Mouse (Mus musculus) adrenal gland, postnatal 10 days (tissue): Measurements from ENCODE around the gene Olfml2a. TPM values are rescaled to one million over a fixed set of nuclear protein-coding genes. Genes with fewer than 3 reads are reported as not detected.
A peak's percentile ranks its signal among the peaks of the same experiment; 100 is the strongest.

Experiments used
- DNase-seq: peaks from one replicate; pipeline ENCODE4 v3.0.0; 2021; ENCODE audit warnings: mixed read lengths
- total RNA-seq, 2 experiments: library from RNA; stranded (reverse); gene quantifications; 2 replicates each; pipeline ENCODE4 v1.2.3; 2021

The Olfml2a gene
- total RNA-seq, 2 experiments from 2014 or later: 18.8 to 21.1 TPM

DNA sequence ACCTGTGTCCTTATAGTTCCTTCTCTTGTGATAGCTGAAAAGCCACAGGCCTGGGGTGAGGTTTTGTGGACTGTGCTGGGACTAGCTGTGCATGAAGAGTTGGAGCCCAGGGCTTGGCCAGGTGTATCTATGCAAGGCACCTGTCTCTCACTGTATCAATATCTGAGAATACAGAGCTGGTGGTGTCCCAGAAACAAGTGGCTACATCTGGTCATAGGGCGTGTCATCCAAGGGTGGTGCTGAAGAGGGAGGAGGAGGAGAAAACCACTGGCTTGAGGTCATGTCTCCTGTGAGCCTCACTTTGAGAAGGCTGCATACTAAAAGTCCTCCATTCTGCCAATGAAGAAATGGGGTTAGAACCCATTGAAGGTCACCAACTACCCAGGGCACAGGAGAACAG lies 6.2 kb downstream of the Olfml2a start:
- DNase-seq: no peak

DNA sequence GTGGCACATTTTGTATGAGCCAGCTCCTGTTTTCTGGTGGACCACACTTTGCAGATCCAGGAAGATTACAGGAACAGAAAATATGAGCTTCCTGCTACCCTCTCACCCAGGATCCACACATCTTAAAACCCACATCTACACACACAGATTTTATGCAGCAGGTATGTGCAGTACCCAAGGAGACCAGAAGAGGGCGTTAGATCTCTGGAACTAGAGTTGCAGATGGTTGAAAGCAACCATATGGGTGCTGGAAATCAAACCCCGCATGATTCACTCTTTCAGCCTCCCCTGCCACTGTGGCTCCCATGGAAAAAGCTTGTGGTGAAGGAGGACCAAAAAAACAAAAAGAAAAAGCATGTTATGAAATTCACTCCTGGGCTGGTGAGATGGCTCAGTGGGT lies 7.3 kb downstream of the Olfml2a start:
- DNase-seq: no peak

DNA sequence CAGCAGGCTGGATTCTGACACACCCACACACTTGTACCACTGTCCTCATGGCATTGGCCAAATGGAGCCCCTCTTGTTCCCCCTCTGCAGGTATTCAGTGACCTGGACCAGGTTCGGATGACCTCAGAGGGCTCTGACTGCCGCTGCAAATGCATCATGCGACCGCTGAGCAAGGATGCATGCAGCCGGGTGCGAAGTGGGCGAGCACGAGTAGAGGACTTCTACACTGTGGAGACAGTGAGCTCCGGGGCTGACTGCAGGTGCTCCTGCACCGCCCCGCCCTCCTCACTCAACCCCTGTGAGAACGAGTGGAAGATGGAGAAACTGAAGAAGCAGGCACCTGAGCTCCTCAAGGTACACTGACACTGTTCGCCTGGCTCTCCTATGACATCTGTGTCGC lies 9.6 kb downstream of the Olfml2a start:
- DNase-seq: no peak

DNA sequence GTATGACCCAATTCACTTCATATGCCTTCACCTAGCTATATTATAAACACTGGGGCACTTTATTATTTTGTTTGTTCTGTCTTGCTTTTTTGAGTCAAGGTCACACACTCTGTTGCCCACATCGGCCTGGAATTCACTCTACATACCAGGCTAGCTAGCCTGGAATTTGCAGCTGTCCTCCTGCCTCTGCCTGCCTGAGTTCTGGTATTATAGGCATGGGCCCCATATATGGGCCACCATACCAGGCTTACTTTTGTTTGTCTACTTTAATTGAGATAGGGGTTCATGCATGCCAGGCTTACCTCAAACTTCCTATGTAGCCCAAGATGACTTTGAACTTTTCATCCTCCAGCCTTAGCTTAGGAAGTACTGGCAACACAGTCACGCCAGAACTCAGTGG lies 10.1 kb downstream of the Olfml2a start:
- no peak for DNase-seq

DNA sequence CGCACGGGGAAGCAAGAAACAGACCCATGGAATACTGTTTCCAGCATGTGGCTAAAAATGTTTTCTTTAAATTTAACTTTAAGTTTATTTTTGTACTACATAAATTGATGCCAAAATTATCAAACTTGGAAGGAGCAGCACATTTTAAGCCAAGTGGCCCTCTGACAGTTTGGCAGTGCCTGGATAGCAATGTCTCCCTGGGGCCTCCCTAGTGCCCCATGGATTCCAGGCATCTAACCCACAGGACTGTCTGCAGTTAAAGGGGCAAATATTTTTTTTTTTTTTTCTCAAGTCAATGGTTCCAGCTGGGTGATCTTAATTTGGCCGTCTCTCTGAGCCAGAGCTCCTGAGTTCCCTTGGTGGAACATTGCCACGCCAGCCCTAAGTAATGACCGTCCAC lies 11.4 kb downstream of the Olfml2a start:
- peak; percentile 36 for DNase-seq

DNA sequence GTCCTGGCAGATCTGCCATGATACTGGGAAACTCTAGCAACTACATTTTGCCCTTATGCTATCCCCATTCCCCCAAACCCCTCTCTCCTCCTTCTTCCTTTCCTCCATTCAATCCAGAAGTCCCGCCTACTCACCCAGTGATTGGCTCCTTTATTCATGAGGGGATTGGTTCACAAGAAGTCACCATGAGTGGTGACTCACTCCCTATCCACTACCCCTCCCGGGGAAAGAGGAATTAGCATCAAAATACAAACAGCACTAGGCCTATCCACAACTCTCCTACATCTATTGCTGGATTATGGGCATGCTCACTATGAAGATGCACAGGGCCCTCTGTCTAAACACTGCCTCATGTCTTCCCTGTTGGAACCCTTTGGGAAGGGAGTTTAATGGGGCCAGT lies 12.2 kb downstream of the Olfml2a start:
- no peak for DNase-seq

DNA sequence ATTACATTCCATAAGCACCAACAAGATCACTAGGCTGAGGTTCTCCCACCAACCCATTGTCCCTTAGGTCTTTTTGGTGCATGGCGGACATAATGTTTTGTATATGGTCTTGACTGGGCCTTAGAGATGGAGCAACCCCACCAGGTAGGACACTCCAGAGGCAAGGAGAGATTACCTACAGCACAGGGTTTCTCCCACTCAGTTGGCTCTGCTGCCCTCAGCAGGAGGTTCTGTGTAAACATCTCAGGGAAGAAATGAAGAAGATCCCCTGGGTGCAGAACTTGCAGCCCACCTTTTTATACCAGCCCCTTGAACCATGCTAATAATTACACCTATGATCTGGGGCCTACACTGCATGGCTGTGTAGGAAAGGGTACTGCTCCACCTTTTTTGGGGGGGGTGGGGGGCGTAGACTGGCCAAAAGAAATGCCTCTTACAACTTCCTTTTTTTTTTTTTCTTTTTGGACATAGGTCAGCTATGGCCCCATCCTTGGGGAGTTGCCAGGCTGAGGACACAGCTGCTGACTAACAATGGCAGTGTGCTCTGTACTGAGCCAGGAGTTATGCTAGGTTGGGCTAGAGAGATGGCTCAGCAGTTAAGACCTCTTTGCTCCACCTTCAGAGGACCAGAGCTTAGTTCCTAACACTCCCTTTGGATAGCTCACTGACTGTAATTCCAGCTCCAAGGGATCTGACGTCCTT lies 12.8 kb downstream of the Olfml2a start:
- peak; percentile 71 for DNase-seq

DNA sequence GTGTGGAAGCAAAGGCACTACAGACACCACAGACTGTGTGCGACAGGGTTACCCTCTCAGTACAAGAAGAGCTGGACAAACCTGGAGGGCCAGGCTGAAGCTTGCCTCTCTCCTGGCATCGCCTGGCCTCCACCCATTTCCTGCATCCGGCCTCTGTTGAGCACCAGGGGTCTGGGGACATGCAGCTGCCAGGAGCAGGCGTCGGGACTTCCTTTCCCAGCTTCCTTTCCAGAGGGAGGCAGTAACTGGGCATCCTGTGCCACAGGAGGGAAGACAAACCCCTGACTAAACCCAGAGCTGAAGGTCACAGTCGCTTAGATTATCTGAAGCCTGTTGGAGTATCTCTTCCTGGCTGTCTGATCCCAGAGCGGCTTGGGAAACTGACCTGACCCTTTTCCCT lies 15.8 kb downstream of the Olfml2a start:
- peak; percentile 46 for DNase-seq

DNA sequence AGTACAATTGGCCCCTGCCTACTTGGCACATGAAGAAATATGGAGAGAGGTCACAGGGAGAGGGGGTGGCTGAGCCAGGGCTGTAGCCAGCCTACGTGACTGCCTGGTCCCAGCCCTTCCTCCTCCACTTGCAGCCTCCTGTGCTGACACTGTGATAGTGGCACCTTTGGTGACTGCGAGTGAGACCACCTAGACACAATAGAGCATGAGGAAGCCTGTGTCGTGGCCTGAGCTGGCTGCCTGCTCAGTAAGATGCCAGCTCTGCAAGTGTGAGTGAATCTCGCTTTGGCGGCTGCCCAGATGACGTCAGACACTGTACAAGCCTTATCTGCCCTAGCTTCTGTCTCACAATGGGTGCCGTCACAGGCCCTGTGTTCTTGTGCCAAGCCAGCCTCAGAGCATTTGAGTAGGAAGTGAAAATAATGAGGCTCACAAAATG lies 18.5 kb downstream of the Olfml2a start:
- DNase-seq: peak; percentile 94

DNA sequence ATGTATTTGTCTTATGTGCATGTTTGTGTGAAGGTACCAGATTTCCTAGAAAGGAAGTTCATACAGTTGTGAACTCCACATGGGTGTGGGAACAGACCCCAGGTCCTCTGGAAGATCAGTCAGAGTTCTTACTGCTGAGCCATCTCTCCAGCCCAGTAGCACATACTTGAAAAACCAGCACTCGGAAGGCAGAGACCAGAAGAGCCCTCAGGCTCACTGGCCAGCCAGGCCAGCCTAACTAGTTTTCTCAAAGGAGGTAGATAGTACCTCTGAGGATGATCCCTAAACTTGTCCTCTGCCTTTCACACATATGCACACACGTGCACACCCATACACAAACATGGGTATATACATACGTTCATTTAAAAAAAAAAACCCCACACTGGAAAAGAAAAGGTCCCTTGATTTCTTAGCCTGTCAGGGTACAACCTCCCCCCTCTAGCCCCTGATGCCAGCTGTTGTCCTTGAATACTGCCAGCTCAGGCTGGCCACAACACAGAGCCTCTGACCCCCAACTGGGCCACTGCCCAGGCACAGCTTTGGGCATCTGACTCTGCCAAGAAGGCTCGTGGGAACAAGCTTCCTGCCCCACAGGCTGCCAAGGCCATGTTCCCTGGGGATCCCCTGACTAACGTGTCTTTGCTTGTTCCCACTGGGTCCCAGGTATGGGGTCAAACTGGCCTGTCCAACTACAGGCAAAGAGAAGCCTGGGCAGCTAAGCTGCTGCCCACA lies 21.5 kb downstream of the Olfml2a start:
- DNase-seq: peak; percentile 90

DNA sequence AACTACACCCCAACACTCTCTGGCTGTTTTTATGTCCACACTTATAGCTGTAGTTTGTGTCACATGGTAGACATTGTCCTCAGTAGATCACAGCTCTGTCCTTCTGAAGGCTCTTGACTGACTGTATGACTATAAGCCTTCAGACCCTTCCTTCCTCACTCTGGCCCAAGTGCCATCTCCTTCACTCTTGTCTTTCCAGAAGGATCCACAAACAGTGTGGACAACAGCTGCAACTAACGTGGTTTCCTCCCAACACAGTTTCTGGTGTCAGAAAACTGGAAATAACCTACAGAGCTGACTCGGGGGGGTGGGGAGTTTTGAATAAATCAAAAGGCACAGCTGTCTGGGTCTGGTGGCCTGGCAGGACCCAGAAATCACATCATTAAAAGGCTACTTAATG lies 24.3 kb downstream of the Olfml2a start:
- no peak for DNase-seq

DNA sequence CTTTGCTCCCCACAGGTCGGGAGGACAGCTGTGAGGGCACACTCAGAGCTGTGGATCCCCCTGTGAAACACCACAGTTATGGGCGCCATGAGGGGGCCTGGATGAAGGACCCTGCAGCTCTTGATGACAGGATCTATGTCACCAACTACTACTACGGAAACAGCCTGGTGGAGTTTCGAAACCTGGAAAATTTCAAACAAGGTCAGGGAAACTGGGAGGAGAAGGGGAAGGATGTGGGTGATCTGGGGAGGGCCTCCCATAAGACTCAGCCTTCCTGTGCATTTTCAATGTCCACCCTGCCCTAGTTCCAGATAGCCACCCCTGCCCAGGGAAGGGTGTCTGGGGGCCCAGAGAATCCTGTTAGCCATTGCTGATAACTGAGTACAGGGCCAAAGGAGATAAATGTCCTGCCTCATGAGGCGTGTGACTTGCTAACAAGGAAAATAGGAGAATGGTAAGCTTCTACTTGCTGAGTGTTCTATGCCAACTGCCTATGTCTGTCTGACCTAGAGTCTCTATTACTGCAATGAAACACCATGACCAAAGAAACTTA lies 26.0 kb downstream of the Olfml2a start:
- DNase-seq: no peak

DNA sequence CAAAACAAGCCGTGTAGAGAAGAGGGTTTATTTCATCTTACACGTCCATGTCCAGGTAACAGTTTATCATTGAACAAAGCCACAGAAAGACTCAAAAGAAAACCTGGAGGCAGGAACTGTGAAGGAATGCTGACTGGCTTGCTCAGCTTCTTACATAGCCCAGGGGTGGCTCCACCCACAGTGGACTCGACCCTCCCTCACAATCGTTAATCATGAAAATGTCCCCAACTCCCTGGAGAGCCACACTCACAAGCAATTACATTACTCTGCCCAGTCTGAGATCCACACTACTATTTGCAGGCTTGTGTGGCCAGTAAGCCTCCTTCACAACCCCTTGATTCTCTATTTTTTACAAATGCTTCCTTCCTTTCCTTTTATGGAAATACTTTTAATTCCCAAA lies 32.4 kb downstream of the Olfml2a start:
- DNase-seq: no peak

DNA sequence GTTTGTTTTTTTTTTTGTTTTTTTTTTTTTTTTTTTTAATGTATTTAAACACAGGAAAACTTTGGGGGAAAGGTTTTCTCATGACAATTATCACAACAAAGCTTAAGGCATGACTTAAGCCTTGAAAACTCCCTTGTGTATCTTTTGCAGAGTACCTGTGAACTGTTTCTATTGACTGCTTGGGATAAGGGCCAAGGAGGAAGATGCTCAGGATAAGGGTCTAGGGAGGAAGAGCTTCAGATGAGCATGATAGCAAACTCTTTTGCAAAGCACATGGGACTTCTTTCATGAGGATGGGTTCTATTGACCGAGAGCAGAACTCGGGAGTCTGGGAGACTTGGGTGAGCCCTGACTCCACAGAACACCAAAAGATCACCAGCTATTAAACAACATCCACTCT lies 37.9 kb downstream of the Olfml2a start:
- DNase-seq: no peak

DNA sequence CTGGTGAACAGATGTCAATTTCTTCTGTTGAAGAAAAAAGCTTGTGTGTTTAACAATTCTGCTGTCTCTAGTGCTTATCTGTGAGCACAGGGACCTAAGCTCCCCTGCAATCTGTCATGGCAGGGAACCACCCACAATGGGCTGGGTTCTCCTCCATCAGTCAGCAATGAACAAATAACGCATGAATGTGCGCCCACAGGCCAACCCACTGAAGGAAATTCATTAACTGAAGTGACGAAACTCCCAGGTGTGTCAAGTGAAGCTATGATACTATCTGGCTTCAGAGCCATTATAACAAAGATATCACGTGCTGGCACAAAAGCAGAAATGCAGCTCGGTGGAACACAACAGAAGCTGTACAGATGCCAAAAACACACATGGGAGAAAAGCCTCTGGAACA lies 38.3 kb downstream of the Olfml2a start:
- no peak for DNase-seq

DNA sequence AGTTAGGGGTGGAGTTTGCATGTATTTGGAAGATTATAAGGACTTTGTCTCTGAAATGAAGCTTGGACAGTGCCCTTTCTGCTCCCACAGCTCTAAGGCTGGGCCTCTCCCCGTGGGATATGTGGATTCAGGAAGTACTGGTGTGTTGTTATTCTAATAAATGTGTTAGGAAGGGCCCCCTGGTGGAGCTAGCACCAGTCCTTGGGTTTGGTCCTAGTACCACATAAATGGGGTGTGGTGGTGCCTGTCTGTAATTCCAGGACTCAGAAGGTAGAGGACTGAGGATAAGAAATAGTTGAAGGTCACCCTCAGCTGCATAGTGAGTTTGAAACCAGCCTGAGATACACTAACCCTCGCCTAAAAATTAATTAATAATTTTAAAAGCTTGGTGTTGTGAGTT lies 41.4 kb downstream of the Olfml2a start:
- DNase-seq: no peak

DNA sequence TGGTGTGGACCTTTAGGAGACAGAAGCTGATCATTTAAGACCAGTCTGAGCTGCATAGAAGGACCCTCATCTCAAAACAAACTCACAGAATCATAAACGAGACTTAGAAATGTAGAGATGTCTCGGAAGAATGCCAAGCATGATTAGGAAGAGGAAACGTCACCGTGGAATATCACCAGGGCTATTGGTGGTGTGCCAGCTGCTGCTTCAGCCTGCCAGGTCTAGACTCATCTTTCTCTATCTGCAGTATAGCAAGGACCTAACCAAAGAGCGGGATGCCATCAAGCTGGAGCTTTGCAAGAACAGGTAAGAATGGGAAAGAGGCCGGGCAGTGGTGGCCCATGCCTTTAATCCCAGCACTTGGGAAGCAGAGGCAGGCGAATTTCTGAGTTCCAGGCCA lies 41.9 kb downstream of the Olfml2a start:
- peak; percentile 68 for DNase-seq

DNA sequence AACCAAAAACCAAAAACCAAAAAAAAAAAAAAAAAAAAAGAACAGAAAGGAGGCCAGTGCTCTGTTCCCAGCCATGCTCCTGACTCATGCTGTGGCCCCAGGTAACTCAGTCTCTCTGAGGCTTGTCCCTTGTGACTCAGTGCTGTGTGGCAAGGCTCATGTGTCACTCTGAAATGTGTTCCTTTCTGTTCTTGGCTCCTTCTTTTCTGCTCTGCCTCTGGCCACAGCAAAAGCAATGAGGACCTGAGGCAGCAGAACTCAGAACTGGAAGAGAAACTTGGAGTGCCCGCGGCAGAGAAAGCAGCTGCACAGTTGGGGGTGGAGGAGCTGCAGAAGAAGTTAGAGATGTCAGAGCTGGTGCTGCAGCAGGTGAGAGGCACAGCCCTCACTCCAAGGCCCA lies 42.4 kb downstream of the Olfml2a start:
- DNase-seq: no peak

DNA sequence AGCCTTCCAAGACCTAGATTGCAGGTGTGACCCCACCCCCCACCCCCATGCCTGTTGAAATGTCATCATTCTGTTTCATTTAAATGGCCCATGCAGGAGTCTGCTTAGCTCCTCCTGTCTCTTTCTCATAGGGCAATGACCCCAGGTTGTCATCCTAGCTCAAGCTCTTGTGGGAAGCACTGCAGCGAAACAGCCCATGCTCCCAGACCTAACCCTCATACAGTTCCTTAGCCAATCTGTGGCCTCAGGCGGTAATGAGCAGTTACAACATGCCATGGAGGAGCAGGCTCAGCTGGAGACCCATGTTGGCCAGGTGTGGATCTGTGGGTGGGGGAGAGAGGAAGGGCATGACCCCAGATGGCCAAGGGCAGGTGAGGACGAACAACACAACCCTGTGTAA lies 43.4 kb downstream of the Olfml2a start:
- DNase-seq: no peak

DNA sequence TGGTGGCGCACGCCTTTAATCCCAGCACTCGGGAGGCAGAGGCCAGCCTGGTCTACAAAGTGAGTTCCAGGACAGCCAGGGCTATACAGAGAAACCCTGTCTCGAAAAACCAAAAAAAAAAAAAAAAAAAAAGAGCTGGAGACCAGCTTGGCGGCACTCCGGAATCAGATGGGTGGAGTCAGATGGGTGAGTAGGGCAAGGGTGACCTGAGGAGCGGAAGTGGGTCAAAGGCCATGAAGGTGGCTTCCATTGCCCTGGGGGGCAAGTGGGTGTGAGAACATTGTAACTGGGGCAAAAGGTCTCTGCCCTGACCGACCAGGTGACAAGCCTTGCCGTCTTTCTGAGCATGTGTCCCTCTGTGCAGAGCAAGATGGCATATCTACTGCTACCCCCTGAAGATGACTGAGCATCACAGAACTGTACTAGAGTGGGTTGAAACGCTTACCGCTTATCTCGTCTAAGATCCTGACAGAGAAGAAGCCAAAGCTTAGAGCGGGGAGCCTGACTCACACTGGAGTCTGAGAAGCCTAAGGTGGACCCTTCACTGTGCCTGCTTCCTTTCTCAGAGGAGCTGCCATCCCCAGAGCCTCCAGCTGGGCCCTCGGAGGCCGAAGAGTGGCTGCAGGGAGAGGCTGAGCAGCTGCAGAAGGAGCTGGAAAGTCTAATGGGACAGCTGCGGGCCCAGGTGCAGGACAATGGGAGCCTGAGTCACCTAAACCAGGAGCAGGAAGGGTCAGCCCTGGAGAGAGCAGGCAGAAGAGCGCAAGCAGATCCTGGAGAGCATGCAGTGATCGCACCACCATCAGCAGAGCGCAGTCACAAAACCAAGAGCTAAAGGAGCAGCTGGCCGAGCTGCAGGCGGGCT lies 44.4 kb downstream of the Olfml2a start:
- no peak for DNase-seq

DNA sequence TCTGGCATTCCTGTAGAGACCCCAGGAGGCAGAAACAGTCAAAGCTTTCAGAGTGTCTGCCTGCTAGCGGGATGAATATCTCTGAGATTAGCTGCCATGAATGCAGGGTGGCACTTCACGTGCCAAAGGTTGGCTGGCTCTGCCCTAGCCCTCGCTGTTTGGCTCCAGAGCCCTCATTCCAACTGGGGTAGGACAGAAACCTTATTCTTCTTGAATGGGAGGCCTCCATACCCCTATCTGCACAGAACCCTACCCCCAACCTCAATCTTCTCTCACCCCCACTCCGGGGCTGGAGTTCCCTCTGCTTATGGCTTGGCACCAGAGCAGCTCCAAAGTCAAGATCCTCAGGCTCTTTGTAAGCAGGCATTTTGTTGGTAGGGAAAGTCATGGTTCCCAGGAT lies 46.1 kb downstream of the Olfml2a start:
- peak; percentile 13 for DNase-seq

DNA sequence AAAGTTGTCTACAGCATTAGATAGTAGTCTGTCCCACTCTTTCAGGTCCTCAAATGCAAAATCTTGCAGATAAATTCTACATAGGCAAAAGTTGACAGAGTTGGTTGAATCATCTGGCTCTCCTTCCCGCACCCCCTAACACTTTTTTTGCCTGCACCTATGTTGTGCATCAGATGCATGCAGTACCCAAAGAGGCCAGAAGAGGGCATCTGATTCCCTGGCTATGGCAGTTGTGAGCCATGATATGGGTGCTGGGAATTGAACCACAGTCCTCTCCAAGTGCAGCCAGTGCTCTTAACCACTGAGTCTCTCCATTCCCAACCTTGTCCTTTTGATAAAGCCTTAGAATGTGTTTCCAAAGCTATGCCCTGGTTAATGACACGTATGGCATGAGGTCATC lies 51.7 kb downstream of the Olfml2a start:
- DNase-seq: no peak

DNA sequence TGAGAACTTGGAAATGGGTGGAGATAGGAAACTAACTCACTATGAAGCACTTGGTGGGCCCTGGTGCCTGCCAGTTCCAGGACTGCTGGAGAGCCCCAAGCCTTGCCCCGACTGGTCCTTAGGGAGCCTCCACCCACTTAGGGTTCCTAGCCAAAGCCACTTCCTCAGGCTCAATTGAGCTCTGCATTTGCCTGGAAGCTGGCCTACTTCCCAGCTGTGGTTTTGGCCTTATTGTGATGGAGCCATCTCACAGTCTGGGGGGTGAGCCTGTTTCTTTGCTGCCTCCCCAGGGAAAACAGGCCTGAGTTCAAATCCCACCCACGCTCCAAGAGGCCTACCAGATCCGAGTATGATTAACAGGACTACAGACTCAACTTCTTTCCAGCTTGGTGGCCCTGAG lies 54.8 kb downstream of the Olfml2a start:
- peak; percentile 72 for DNase-seq
